Mouse (Mus musculus): Measurements from ENCODE around the gene Cttnbp2nl.

DNA sequence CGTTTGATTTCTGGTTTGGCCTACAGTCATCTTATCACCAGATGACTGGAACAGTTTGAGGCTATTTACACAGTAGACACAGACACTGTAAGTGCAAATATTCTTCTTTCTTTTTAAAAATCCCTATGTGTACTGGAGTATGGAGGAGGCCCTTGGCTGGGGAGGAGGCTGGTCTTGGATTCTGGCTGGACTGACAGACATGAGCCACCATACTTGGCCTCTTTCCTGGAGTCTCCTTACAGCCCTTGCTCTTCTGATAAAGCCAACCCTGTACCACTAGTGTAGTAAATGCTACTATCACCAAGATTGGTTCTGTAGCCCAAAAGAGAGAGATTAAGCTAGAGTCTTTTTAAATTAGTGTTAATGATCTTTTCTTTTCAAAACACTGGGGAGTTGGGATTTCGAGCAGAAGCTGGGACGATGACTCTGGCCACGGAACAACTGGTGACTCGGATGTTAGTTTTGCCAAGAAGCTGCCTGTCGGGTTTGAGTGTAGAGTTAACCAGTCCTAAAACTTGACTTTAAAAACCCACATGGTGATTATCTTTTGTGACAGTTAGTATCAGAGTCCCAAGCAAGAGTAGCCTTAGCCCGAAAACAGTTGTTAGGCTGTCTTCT lies 40.1 kb downstream of the Cttnbp2nl start:
- TF ChIP-seq CTCF (IDR thresholded peaks at IDR 0.05; ENCODE audit: low read depth, low read length) (no peak), GATA1 (IDR thresholded peaks at IDR 0.05; ENCODE audit: borderline replicate concordance, low read length) (no peak)
